Mouse (Mus musculus) embryonic facial prominence, embryonic 12.5 days (tissue): Measurements from ENCODE around the gene Tango6. TPM values are rescaled to one million over a fixed set of nuclear protein-coding genes. Genes with fewer than 3 reads are reported as not detected.

ENCODE experiments used
- ATAC-seq: fragments of 200-750 bp; cut with Nextera tagmentation; 2 replicates; pipeline ENCODE4 v1.8.0; 2017; ENCODE audit not compliant: insufficient number of reproducible peaks, insufficient read depth, low FRiP score, low TSS enrichment
- H3K27ac ChIP-seq: fragments of 300-500 bp; sonication (generic); 2 replicates; pipeline ENCODE4 v1.5.1; 2016; ENCODE audit warnings: mild to moderate bottlenecking
- H3K27me3 ChIP-seq: fragments of 300-500 bp; sonication (generic); 2 replicates; pipeline ENCODE4 v1.6.1; 2016; ENCODE audit warnings: mild to moderate bottlenecking, moderate library complexity
- H3K36me3 ChIP-seq: fragments of 300-500 bp; sonication (generic); 2 replicates; pipeline ENCODE4 v1.6.1; 2016; ENCODE audit warnings: mild to moderate bottlenecking
- H3K4me1 ChIP-seq: fragments of 300-500 bp; sonication (generic); 2 replicates; pipeline ENCODE4 v1.6.1; 2016
- H3K4me2 ChIP-seq: fragments of 300-500 bp; sonication (generic); replicated peaks from 2 replicates; pipeline ENCODE4 v1.6.1; 2016; ENCODE audit warnings: mild to moderate bottlenecking, moderate library complexity
- H3K4me3 ChIP-seq: fragments of 300-500 bp; sonication (generic); 2 replicates; pipeline ENCODE4 v1.5.1; 2016; ENCODE audit warnings: mild to moderate bottlenecking
- H3K9ac ChIP-seq: fragments of 300-500 bp; sonication (generic); 2 replicates; pipeline ENCODE4 v1.6.1; 2016; ENCODE audit warnings: mild to moderate bottlenecking, moderate library complexity
- H3K9me3 ChIP-seq: fragments of 300-500 bp; sonication (generic); 2 replicates; pipeline ENCODE4 v1.6.1; 2016; ENCODE audit warnings: mild to moderate bottlenecking, moderate library complexity
- WGBS: fragments of 180-500 bp; shearing (Covaris S2); methylation state at CpG from one replicate; pipeline ENCODE4 v1.1.7; 2016; 5-methylcytosine and 5-hydroxymethylcytosine counted together
- polyA plus RNA-seq: library from polyadenylated mRNA; unstranded; fragments of >200 nt; fragmentation: Nextera tagmentation; extraction: Ambion mirVana; gene quantifications from 2 replicates; pipeline ENCODE4 v1.2.1, GENCODE M21; 2016

Tango6 gene
- polyA plus RNA-seq, 1 experiment from 2014 or later = 12.0 TPM

DNA sequence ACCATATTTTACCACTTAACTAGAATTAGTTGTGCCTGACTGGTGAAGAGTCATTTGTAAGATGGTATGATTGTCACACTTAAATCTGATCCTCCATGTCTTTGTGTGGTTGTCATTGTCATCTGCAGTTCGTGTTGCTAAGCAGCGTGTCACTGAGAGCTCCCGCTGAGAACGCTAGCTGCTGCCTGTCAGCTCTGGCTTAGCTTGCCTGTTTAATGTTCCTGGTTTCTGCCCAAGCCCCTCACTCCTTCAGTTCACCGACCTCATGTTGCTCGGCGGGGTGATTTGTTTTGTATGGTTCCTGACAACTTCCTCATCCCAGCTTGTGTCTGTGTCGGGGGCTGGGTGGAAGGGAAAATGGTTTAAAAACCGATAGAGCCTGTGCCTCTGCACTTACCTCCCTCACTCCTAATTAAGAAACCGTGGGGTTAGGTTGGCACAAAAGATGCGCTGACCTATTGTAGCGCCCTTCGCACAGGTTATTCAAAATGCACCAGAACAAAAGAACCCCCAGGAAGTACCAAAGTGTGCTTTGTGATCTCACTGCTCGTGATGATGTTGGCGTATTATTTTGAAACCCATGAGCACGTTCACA lies 44.5 kb downstream of the Tango6 start:
- no peak overlapping the region for H3K4me2 ChIP-seq
- no peak overlapping the region for H3K4me3 ChIP-seq
- no peak for ATAC-seq
- 0 out of 2 replicates have a peak, but pooled peaks cover 10% of the 10 kb centered on the region for H3K36me3 ChIP-seq
- no peak overlapping the region for H3K9ac ChIP-seq
- H3K27me3 ChIP-seq = no peaks in the 10 kb centered on the region
- no peak overlapping the region for H3K27ac ChIP-seq
- peaks cover 4% of the 10 kb centered on the region; the same call in 1 of the 2 replicates for H3K4me1 ChIP-seq
- H3K9me3 ChIP-seq = no peaks in the 10 kb centered on the region
- 37% methylated on average over 16 of the region's 16 CpGs for WGBS

GRCm38 (mm10) chr8:106727889-106728288 lies 45.0 kb downstream of the Tango6 start:
- WGBS = 53% methylated on average over 1 of the region's 1 CpGs
- Histone ChIP-seq H3K27ac (no peak overlapping the region), H3K4me2 (no peak overlapping the region), H3K4me3 (no peak overlapping the region), H3K27me3 (no peaks in the 10 kb centered on the region), H3K9ac (no peak overlapping the region), H3K4me1 (peaks cover 6% of the 10 kb centered on the region; the same call in 1 of the 2 replicates), H3K9me3 (no peaks in the 10 kb centered on the region), H3K36me3 (0 out of 2 replicates have a peak, but pooled peaks cover 10% of the 10 kb centered on the region)
- ATAC-seq = no peak

DNA sequence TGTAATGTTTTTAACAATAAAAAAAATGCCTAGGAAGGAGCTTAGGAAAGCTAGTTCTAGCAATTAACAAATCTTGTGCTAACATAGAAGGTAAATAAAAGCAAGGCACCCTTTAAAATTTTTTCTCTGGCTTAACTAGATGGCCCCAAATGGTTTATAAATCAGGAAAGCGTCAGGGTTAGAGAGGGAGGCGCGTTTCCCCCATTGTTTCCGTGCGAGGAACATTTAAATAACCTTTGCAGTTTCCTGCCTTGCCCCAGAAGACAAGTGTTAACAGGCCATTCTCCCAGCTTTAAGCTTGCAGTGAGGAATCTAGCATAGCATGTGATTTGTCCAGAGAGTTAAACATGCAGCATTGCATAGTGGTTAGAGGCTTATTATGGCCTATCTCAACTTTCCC lies 50.1 kb downstream of the Tango6 start:
- H3K4me1 ChIP-seq = peaks cover 25% of the 10 kb centered on the region
- H3K27ac ChIP-seq = no peak overlapping the region
- WGBS = 58% methylated on average over 5 of the region's 5 CpGs
- H3K36me3 ChIP-seq = peaks cover 6% of the 10 kb centered on the region; the same call in 1 of the 2 replicates
- no peaks in the 10 kb centered on the region for H3K27me3 ChIP-seq
- no peak overlapping the region for H3K4me2 ChIP-seq
- ATAC-seq = no peak
- H3K9me3 ChIP-seq = no peaks in the 10 kb centered on the region
- no peak overlapping the region for H3K4me3 ChIP-seq
- H3K9ac ChIP-seq = no peak overlapping the region

DNA sequence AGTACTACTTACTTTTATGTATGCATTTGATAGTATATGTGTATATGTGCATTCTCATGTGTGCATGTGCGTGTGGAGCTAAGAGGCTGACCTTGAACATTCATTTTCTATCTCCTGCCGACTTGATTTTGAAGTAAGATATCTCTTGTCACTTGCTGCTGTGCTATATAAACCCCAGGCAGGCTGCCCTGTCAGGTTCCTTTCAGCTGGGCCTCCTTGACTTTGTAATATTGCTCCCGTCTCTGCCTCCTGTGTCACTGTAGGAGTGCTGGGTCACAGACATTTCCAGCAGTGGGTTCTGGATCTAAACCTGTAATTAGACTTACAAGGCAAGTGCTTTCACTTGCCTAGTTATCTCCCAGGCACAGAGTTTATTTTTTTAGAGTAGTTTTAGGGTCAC lies 50.8 kb downstream of the Tango6 start:
- peaks cover 6% of the 10 kb centered on the region; the same call in 1 of the 2 replicates for H3K36me3 ChIP-seq

DNA sequence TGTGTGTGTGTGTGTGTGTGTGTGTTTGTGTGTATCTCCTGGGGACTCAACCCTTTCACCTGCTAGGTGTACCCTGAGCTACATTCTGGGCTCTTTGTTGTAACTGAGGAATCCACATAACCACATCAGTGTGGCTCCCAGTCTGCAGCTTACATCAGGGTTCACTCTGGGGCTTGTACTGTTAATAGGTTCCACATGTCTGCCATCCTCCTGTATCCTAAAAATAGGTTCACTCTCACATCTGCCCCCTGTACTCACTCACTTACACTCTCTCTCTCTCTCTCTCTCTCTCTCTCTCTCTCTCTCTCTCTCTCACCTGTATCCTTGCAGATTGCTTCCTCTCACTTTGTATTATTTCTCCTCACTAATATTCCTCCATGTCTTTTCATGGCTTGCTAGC lies 51.4 kb downstream of the Tango6 start:
- no peaks in the 10 kb centered on the region for H3K27me3 ChIP-seq
- no peak overlapping the region for H3K4me3 ChIP-seq
- peaks cover 25% of the 10 kb centered on the region for H3K4me1 ChIP-seq
- no peaks in the 10 kb centered on the region for H3K9me3 ChIP-seq
- H3K27ac ChIP-seq = 0 out of 2 replicates have a peak overlapping the region, but pooled peaks have one; percentile 41
- no peak overlapping the region for H3K4me2 ChIP-seq
- H3K36me3 ChIP-seq = peaks cover 6% of the 10 kb centered on the region; the same call in 1 of the 2 replicates
- H3K9ac ChIP-seq = no peak overlapping the region
- ATAC-seq = no peak

More for the DNA sequence above, 50.8 kb downstream of the Tango6 start:
- H3K9ac ChIP-seq = no peak overlapping the region
- ATAC-seq = no peak
- no peak overlapping the region for H3K4me3 ChIP-seq
- WGBS = 50% methylated on average over 3 of the region's 3 CpGs
- H3K9me3 ChIP-seq = no peaks in the 10 kb centered on the region
- H3K27me3 ChIP-seq = no peaks in the 10 kb centered on the region
- peaks cover 25% of the 10 kb centered on the region for H3K4me1 ChIP-seq
- H3K27ac ChIP-seq = no peak overlapping the region
- no peak overlapping the region for H3K4me2 ChIP-seq

DNA sequence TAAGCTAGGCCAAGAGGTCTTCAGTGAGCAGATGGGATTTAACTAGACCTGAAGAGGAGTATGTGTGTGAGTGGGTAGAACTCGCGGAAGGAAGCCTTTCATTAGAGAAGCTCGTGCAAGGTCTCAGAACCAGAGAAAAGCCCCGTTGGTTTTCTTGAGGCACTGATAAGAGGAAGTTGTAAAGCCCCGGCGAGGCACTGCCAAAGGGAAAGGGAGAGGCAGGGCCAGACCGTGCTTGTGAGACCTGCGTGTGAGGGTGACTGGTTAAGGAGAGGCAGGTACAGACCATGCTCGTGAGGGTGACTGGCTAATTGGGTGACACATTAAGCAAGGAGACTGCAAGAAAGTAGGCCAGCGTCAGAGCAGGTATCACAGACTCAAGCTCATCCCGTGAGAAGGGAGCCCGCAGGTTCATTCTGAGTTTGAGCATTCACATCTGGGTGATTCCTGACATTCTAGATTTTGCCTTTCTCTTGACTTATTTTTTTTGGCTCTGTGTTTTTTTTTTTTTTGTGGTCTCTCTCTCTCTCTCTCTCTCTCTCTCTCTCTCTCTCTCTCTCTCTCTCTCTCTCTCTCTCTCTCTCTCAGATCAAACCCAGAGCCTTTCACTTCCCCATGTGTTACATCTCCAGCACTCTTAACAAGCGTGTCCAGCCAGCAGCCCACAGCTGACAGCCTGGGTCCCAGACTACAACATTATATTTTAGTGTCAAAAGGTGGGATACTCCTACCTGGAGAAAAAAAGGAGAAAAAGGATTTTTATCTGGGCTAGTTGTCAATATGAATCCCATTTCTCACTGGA lies 54.2 kb downstream of the Tango6 start:
- no peaks in the 10 kb centered on the region for H3K9me3 ChIP-seq
- no peaks in the 10 kb centered on the region for H3K27me3 ChIP-seq
- no peak overlapping the region for H3K4me3 ChIP-seq
- H3K36me3 ChIP-seq = peaks cover 9% of the 10 kb centered on the region; the same call in 1 of the 2 replicates
- ATAC-seq = no peak
- H3K4me1 ChIP-seq = peaks cover 25% of the 10 kb centered on the region
- H3K4me2 ChIP-seq = no peak overlapping the region
- no peak overlapping the region for H3K27ac ChIP-seq
- 73% methylated on average over 13 of the region's 13 CpGs for WGBS
- H3K9ac ChIP-seq = no peak overlapping the region

DNA sequence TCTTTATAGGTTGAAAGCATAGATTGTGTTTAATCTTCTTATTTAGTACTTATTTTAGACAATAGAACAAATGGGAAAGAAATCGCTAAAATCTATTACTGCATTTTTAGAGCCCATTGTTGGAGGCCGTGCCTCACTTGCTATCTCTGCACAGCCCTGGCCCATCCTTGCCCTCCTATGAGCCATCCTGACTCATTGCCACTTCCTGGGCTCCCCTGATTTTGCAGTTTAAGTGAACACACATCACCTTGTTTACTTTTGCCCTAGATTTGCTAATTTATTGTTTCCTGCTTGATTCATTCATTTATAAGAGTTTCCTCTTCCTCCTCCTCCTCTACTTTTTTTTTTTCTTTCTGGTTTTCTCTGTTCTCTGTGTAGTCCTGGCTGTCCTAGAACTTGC lies 55.0 kb downstream of the Tango6 start:
- Histone ChIP-seq H3K4me3 (no peak overlapping the region), H3K4me1 (peaks cover 22% of the 10 kb centered on the region), H3K4me2 (no peak overlapping the region), H3K27me3 (no peaks in the 10 kb centered on the region), H3K27ac (no peak overlapping the region), H3K9ac (no peak overlapping the region), H3K9me3 (no peaks in the 10 kb centered on the region), H3K36me3 (peaks cover 16% of the 10 kb centered on the region)
- ATAC-seq = no peak
- WGBS = 83% methylated on average over 2 of the region's 2 CpGs

- Histone ChIP-seq H3K9me3 (no peaks in the 10 kb centered on the region), H3K4me1 (no peaks in the 10 kb centered on the region), H3K27ac (no peak overlapping the region), H3K4me3 (no peak overlapping the region), H3K9ac (no peak overlapping the region), H3K4me2 (no peak overlapping the region), H3K27me3 (no peaks in the 10 kb centered on the region), H3K36me3 (peaks cover 19% of the 10 kb centered on the region)
- 93% methylated on average over 10 of the region's 10 CpGs for WGBS
- ATAC-seq = no peak
These were observed 59.5 kb downstream of the Tango6 start for GRCm38 (mm10) chr8:106742321-106742720.

DNA sequence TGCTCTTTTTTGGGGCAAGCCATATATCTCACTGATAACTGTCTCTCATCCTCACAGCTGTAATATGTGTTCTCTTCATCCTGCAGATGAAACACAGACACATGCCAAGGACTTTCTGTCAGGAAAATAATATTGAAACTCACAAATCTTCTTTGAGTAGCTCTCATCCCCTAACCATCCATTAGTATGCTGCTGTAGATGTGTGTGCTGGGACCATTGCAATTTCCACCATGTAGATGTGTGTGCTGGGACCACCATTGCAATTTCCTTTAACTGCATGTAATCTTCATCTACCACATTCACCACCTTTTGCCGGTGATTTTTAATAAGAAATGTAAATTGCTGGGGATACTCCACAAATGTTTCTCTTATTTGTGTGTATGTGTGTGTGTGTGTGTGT lies 60.5 kb downstream of the Tango6 start:
- Histone ChIP-seq H3K27me3 (no peaks in the 10 kb centered on the region), H3K4me1 (no peaks in the 10 kb centered on the region), H3K27ac (no peak overlapping the region), H3K9me3 (no peaks in the 10 kb centered on the region), H3K4me3 (no peak overlapping the region), H3K4me2 (no peak overlapping the region), H3K9ac (no peak overlapping the region), H3K36me3 (peaks cover 19% of the 10 kb centered on the region)
- 98% methylated on average over 1 of the region's 1 CpGs for WGBS
- no peak for ATAC-seq

DNA sequence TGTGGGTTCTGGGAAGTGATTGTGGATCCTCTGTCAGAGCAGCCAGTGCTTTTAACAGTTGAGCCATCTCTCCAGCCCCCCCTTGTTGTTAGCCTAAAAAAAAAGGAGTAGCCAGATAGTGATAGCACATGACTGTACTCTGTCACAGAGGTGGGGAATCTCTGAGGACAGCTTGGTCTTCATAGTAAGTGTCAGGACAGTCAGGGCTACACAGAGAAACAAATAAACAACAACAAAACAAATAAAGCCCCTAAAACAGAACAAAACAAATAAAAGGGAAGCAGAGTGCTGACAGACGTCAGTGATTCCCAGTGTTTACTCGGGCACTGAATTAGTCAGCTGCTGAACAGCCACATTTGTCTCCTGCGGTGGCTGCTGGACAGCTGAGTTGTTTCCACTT lies 70.6 kb downstream of the Tango6 start:
- peaks cover 3% of the 10 kb centered on the region for H3K36me3 ChIP-seq
- H3K4me3 ChIP-seq = no peak overlapping the region
- no peak overlapping the region for H3K27ac ChIP-seq
- H3K9ac ChIP-seq = no peak overlapping the region
- no peaks in the 10 kb centered on the region for H3K9me3 ChIP-seq
- no peak for ATAC-seq
- no peak overlapping the region for H3K4me2 ChIP-seq
- no peaks in the 10 kb centered on the region for H3K4me1 ChIP-seq
- 64% methylated on average over 3 of the region's 3 CpGs for WGBS
- no peaks in the 10 kb centered on the region for H3K27me3 ChIP-seq

GRCm38 (mm10) chr8:106761317-106761716 lies 78.4 kb downstream of the Tango6 start:
- H3K27me3 ChIP-seq = no peaks in the 10 kb centered on the region
- H3K9ac ChIP-seq = no peak overlapping the region
- H3K36me3 ChIP-seq = peaks cover 3% of the 10 kb centered on the region; the same call in 1 of the 2 replicates
- no peak for ATAC-seq
- 31% methylated on average over 4 of the region's 4 CpGs for WGBS
- H3K4me1 ChIP-seq = peaks cover 15% of the 10 kb centered on the region
- peak overlapping the region; percentile 59; the same call in 1 of the 2 replicates for H3K27ac ChIP-seq
- H3K9me3 ChIP-seq = no peaks in the 10 kb centered on the region
- H3K4me3 ChIP-seq = no peak overlapping the region
- H3K4me2 ChIP-seq = no peak overlapping the region
